Mouse (Mus musculus): ENCODE results near the gene Rad54l.

The Rad54l gene

DNA sequence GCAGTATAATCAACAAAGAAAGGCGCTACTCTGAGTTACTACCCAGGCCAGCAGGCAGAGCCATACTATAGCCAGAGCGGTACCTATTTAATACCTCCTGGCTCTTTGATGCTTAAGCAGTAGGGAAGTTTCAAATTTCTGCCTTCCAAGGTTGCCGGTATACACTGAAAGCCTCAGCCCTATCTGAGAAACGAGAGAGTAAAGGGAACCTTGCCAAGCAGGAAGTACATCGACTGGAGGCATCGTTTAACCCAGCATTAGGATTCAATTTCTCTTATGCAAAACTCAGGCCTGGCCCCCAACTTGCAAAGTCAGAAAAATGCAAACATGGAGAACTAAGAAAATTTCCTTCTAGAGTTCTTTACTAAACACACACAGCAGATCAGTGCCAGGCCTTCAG, 53.4 kb downstream of the Rad54l start:
- no peak for DNase-seq

DNA sequence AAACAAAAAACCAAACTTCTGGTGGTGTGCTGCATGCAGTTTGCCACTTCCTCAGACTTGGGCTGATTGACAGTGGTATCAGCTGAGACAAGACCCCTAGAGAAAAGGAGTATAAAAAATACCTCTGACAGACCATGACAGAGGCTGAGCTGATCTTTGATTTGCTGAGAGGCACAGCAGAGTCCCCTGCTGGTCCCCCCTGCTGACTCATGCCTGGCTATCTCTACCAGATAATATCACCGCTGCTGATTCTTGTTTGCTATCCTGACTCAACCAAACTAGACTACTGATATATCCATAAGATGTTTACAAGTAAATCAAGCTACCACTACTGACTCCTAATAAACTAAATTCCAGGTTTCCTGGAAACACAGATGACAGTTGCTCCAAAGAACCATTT, 59.6 kb downstream of the Rad54l start:
- no peak for DNase-seq

DNA sequence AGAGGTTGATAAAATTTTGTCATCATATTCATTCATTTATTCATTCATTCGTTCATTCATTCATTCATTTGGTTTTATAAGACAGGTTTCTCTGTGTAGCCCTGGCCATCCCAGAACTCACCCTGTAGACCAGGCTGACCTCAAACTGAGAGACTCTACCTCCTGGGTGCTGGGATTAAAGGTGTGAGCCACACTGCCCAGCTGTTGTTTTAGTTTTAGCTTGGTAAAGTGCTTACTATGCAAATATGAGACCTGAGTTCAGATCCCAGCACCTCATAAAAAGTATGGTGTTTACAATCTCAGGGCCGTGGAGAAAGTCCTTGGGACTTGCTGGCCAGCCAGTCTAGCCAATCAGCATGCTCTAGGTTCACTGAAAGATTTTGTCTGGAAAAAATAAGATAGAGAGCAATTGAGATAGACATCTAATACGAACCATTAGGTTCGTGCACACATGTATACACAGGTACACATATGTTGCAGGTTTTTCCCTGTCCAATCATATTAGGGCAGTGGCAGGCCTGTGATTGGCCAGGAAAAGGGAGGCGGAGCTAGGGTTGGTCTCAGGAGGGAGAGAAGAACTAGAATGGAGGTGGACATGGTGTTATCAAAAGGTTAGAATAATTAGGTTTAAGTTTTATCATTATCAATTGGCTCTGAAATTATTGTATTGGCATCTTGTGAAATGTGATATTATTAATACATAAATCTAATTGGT, 64.3 kb downstream of the Rad54l start:
- DNase-seq: no peak

DNA sequence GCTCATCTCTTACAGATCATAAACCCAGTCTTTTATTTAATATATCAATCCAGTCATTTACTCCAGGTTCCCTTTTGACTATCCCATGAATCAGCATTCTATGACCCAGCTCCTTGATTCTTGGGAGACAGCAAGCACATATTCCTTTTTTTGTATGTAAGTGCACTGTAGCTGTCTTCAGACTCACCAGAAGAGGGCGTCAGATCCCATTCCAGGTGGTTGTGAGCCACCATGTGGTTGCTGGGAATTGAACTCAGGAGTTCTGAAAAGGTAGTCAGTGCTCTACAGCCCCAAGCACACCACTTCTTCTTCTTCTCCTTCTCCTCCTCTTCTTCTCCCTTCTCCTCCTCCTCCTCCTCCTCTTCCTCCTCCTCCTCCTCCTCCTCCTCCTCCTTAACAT, 65.9 kb downstream of the Rad54l start:
- no peak for DNase-seq

DNA sequence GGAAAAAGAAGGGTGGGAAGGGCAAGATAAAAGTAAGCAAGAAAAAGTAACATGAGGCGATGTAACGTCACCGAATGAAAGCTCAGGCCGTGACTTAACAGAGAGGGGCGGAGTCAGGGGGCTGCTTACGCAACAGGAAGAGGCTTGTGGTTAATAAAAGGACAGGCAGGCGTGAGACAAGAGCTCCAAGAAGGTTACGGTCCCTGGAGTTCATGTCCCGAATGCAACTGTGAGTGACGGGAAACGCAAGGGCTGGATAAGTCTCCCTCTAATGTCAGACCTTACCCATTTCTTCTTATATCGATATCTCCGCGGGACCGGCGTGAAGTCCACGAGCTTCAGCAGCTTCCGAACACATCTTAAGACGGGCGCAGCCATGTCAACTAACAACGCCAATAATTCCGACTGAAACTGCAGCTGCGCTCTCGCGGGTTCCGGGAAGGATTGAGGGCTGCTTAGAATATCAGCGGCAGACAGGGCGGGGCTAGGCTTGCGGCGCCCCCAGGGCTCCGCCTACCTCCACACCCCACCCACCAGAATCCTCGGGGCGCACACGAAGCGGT, 70.0 kb downstream of the Rad54l start, which contains the start of gene Nsun4:
TSS of gene Nsun4 (minus strand) at position 478 of the 563 bp plus-strand sequence.
- peak; percentile 92 to 95 for DNase-seq

DNA sequence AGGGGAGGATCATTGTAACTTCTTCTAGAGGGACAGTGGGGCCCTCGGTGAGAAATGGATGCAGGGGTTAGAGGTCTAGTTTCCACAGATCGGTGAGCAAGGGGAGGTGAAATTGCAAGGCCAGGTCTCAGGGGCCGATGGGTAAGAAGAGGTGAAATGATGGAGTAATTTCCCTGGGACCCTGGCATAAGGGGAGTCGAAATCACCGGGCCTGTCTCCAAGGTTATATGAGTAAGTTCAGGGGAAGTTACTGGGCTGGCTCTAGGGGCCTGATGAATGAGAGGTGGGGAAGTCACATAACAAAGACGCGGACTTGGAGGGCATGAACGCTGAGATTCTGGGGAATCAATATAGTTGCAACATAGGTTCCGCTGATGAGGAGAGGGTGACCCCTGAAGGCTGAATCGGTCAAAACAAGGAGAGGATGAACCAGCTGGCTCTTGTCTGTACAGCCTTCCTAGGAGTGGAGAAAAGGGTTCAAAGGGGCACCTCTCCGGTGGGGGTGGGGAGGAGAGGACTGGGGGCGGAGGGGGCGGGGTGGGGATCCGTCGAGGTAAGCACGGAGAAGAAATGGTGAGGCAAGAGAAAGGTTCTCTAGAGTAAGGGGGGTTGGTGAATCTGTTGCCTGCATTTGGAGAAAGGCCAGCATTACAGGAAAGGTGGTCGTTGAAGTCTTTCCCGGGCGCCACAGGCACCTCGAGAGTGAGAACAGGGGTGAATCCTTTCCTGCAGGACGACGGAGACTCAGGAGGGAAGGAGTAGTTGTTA, 70.8 kb downstream of the Rad54l start:
- DNase-seq: peak; percentile 67 to 77

DNA sequence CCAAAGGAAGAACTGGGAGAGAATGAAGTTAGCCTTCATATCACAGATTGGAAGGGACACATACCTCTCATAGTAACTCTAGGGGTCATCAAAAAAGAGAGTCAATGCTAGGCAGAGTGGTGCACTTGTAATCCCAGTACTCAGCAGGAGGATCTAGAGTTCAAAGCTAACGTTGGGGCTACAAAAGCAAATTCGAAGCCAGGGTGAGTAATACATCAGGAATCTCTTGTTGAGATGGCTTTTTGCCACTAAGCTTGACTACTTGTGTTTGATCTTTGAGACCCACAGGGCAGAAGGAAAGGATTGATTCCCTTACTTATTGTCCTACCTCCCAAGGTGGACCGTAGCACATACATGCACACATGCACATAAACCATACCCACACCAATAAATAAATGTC, 74.3 kb downstream of the Rad54l start:
- DNase-seq: no peak

DNA sequence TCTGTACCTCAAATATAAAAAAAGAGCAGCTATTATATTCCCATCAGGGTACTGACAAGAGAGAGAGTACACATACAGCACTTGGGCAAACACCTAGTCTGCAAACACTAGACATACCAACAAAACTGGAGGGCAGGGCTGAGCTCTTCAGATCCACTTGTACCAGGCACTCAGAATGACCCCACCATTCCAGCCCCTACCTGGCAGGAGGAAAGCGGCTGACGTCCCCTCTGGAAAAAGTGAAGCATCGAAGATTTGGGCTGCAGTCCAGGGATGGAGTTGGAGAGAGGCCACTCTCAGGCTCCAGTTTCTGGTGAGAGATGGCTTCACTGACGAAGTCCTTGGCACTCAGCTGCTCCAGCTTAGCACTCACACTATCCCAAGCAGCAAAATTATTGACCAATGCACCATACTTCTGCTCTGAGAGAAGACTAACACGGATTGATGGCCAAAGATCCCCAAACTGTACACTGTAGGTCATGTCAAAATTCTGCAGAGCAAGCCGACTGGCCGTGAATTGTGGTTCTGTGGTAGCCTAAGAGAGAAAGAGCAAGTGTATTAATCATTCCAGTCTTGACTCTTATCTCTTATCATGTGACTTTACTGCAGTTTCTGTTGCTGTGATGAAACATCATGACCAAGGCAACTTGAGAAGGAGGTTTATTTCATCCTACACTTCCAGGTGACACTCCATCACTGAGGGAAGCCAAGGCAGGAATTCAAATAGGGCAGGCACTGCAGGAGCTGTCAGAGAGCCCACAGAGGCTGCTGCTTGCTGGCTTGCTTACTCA, 75.2 kb downstream of the Rad54l start:
- DNase-seq: no peak

DNA sequence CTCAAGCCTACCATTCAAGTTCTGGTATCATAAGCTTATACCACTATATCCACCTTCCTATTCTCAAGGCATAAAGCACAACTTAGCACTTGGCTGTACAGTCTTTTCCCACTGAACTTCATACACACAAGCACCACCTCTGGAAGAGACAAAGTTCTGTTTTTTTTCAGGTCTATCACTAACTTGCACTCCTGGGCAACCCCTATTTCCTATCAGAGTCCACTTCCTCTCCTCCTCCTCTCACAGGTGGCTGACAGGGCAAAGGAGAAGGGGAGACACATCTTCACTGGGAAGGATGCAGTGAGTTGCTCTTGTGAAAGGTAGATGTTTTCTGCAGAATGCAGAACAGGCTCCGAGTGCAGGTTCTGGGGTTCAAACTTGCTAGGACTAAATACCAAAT, 75.8 kb downstream of the Rad54l start:
- DNase-seq: no peak

DNA sequence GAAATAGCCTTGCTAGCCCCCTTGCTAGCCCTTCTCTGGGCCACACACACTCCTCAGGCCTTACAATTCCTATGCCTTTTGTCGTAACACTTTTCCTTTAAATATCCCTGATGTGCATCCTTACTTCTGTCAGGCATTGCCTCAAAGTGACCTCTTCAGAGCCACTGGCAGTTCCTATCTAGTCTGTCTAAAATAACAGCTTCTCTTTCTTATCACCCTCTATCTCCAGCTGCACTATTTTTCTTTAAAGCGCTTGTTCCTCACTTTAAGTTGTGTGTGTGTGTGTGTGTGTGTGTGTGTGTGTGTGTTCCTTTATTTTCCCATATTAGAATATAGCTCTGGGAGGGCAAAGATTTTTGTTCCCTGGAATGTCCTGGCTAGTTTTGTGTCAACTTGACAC, 76.9 kb downstream of the Rad54l start:
- no peak for DNase-seq

All from kidney, postnatal 4 days (tissue).